Mouse (Mus musculus): ENCODE measurements at regions not wholly inside any gene's neighbourhood (a gene's known extent, or its start where the extent isn't known, plus 50 kb on each side); places are given as distances from the start of the nearest gene placed in this dataset.
"Not testable (repeated sequence)": the region's sequence is repeated elsewhere in the genome, so short reads cannot be mapped to it uniquely, and the experiment has no call there.

GRCm38 (mm10) chr8:20436956-20437355, 73.9 kb upstream of the Gm15319 start:
- not testable (repeated sequence) for H3K4me1 ChIP-seq (replicated peaks); H3K27me3 ChIP-seq; H3K4me3 ChIP-seq; H3K4me2 ChIP-seq; H3K27ac ChIP-seq; H3K36me3 ChIP-seq; H3K9me3 ChIP-seq; H3K9ac ChIP-seq; ATAC-seq (ENCODE audit: low FRiP score)
- WGBS: 72% methylated on average over 4 of the region's 4 CpGs

GRCm38 (mm10) chr8:20433236-20433635, 70.2 kb upstream of the Gm15319 start:
- not testable (repeated sequence) for H3K4me2 ChIP-seq; H3K4me3 ChIP-seq; H3K9me3 ChIP-seq; H3K36me3 ChIP-seq; H3K9ac ChIP-seq; ATAC-seq (ENCODE audit: low FRiP score); H3K27me3 ChIP-seq; H3K27ac ChIP-seq; H3K4me1 ChIP-seq (replicated peaks)

GRCm38 (mm10) chr8:20429469-20429868, 66.5 kb upstream of the Gm15319 start:
- not testable (repeated sequence) for H3K9ac ChIP-seq; H3K4me3 ChIP-seq; H3K4me2 ChIP-seq; H3K9me3 ChIP-seq; H3K27ac ChIP-seq; H3K27me3 ChIP-seq; H3K36me3 ChIP-seq; ATAC-seq (ENCODE audit: low FRiP score); H3K4me1 ChIP-seq (replicated peaks)
- 70% methylated on average over 3 of the region's 4 CpGs for WGBS

- H3K4me1 ChIP-seq (replicated peaks); H3K36me3 ChIP-seq; H3K27me3 ChIP-seq; H3K9ac ChIP-seq; H3K27ac ChIP-seq; H3K9me3 ChIP-seq; ATAC-seq (ENCODE audit: low FRiP score): not testable (repeated sequence)
- WGBS: 35% methylated on average over 3 of the region's 3 CpGs
- peak overlapping the region; percentile 47 for H3K4me3 ChIP-seq
- 0 out of 2 replicates have a peak overlapping the region, but pooled peaks have one; percentile 15 for H3K4me2 ChIP-seq
Measured at GRCm38 (mm10) chr8:20424903-20425222, 61.9 kb upstream of the Gm15319 start.

DNA sequence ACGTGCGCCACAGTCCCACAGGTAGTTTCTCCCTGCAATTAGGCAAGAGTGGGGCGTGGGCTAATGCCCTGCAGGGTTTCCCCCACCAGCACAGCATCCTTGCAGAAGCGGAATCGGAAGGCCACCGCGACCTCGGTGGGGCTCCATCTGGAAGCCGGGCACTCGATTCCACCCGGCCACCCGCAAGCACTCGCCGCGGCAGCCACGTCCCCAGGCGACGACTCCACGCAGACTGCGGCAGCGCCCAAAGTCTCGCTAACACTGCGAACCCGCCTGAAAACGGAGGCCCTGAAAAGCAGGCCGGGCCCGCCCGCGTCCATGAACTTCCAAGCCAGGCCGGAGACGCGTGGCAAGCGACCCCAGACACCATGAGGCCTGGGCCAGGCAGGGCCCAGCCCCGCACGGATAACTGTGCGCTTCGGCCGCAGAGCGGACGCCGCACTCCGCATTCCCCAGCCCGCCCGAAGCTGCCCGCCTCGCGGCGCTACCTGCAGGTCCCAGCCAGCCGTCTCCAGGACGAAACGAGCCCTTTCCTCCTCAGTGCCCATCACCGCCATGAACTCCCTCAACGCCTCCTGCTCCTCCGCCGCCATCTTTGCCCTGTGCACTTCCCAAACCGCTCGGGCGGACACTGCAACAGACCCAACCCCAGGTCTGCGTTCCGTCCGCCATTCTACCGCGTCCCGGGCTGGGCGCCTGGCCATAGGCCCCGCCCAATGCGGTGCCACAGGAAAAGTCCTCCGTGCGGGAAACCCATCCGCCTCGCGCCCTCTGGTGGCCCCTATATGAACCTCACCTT, 61.3 kb upstream of the Gm15319 start:
- Histone ChIP-seq H3K4me3 (peak overlapping the region; percentile 47), H3K9ac (peak overlapping the region; percentile 77), H3K4me2 (peak overlapping the region; percentile 42), H3K27ac (peak overlapping the region; percentile 67)
- WGBS: 8% methylated on average over 70 of the region's 72 CpGs
- peak; percentile 100 for ATAC-seq (ENCODE audit: low FRiP score)
- not testable (repeated sequence) for H3K27me3 ChIP-seq; H3K9me3 ChIP-seq; H3K4me1 ChIP-seq (replicated peaks); H3K36me3 ChIP-seq

- H3K9ac ChIP-seq; H3K9me3 ChIP-seq; H3K36me3 ChIP-seq; ATAC-seq (ENCODE audit: low FRiP score); H3K4me3 ChIP-seq; H3K27me3 ChIP-seq; H3K4me2 ChIP-seq; H3K4me1 ChIP-seq (replicated peaks); H3K27ac ChIP-seq: not testable (repeated sequence)
Measured at GRCm38 (mm10) chr8:20420807-20421206, 57.8 kb upstream of the Gm15319 start.
